Mouse (Mus musculus): ENCODE measurements around the gene Gm20498. TPM values are rescaled to one million over a fixed set of nuclear protein-coding genes. Genes with fewer than 3 reads are reported as not detected.
"Not testable (repeated sequence)": the region's sequence is repeated elsewhere in the genome, so short reads cannot be mapped to it uniquely, and the experiment has no call there.

Gm20498 gene
- polyA plus RNA-seq, 1 experiment: 21.3 TPM

DNA sequence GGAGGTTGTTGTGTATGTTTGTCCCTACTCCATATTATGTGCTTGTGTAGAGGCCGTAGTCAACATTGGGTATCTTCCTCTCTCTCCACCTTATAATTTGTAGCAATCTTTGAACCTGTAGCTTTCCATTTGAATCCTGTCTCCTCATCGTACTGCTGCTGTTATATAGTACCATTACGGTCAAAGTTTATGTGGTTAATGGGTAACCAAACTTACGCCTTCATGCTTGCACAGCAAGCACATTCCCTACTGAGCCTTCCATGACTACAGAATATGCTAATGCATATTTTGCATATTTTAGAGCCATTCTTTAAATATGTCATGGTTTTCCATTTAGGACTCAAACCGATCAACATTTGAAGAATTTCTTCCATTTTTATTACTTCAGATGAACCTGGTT lies 42.2 kb downstream of the Gm20498 start:
- 55% methylated on average over 5 of the region's 5 CpGs for WGBS
- DNase-seq: peak; percentile 58
- H3K4me3 ChIP-seq (ENCODE audit: insufficient read depth, low read depth, low read length): no peak overlapping the region
- no peaks in the 10 kb centered on the region for H3K27me3 ChIP-seq (replicated peaks; ENCODE audit: control insufficient read depth, insufficient read depth, low read length)
- H3K27ac ChIP-seq (ENCODE audit: insufficient read depth, low read depth, low read length): no peak overlapping the region
- H3K4me1 ChIP-seq (ENCODE audit: control insufficient read depth, insufficient read depth, low read length): no peaks in the 10 kb centered on the region
- no peaks in the 10 kb centered on the region for H3K36me3 ChIP-seq (ENCODE audit: control insufficient read depth, insufficient read depth, low read length)
- TF ChIP-seq POLR2A (IDR thresholded peaks at IDR 0.05; ENCODE audit: low read depth, low read length) (no peak), CTCF (conservative IDR thresholded peaks at IDR 0.05; ENCODE audit: insufficient read depth, insufficient read length, low read depth, low read length) (no peak)

DNA sequence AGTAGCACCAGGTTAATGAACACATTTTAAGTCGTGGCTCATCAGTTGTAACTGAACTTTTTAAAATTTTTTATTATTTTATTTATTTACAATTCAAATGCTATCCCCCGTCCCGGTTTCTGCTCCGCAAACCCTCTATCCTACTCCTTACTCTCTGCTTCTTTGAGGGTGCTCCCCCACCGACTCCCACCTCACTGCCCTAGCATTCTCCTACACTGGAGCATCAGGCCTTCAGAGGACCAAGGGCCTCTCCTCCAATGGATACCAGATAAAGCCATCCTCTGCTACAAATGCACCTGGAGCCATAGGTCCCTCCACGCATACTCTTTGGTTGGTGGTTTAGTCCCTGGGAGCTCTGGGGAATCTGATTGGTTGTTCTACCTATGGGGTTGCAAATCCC lies 47.4 kb downstream of the Gm20498 start:
- TF ChIP-seq CTCF (conservative IDR thresholded peaks at IDR 0.05; ENCODE audit: insufficient read depth, insufficient read length, low read depth, low read length): no peak
- TF ChIP-seq POLR2A (IDR thresholded peaks at IDR 0.05; ENCODE audit: low read depth, low read length): no peak
- DNase-seq: no peak
- Histone ChIP-seq H3K4me3 (ENCODE audit: insufficient read depth, low read depth, low read length) (peak overlapping the region; percentile 100; the same call in 1 of the 2 replicates), H3K4me1 (ENCODE audit: control insufficient read depth, insufficient read depth, low read length) (no peaks in the 10 kb centered on the region), H3K36me3 (ENCODE audit: control insufficient read depth, insufficient read depth, low read length) (no peaks in the 10 kb centered on the region), H3K27me3 (replicated peaks; ENCODE audit: control insufficient read depth, insufficient read depth, low read length) (no peaks in the 10 kb centered on the region), H3K27ac (ENCODE audit: insufficient read depth, low read depth, low read length) (peak overlapping the region; percentile 100; the same call in 1 of the 2 replicates)
- 47% methylated on average over 6 of the region's 6 CpGs for WGBS

DNA sequence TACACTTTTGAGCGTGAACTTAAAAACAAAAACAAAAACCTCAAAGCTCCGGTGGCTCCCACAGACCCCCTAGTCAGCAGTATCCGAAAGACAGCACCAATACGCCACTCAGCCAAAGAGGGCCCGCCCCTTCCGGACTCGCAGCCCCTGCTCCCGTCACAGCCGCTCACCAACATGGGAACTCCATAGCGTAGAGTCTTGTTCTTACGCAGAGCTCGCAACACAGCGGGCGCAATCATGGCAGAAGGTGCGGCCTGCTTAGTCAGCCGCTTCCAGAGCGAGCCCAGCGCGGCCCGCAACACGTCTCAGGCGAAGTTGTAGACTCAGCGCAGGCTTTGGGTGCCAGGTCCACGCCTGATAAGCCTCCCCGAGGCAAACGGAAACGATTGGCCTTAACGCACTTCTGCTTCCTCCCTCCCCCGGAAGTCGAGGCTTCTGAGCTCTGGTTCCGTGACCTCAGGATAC lies 47.9 kb downstream of the Gm20498 start, which contains the start of gene Cox16:
TSS of gene Cox16 (minus strand) at position 401 of the 465 bp plus-strand sequence.
- Histone ChIP-seq H3K4me1 (ENCODE audit: control insufficient read depth, insufficient read depth, low read length) (no peaks in the 10 kb centered on the region), H3K27me3 (replicated peaks; ENCODE audit: control insufficient read depth, insufficient read depth, low read length) (no peaks in the 10 kb centered on the region), H3K4me3 (ENCODE audit: insufficient read depth, low read depth, low read length) (peak within 1 kb of the TSS; percentile 100), H3K27ac (ENCODE audit: insufficient read depth, low read depth, low read length) (peak within 1 kb of the TSS; percentile 100), H3K36me3 (ENCODE audit: control insufficient read depth, insufficient read depth, low read length) (no peaks in the 10 kb centered on the region)
- TF ChIP-seq CTCF (conservative IDR thresholded peaks at IDR 0.05; ENCODE audit: insufficient read depth, insufficient read length, low read depth, low read length) (no peak), POLR2A (IDR thresholded peaks at IDR 0.05; ENCODE audit: low read depth, low read length) (peak; percentile 19)
- under 1% methylated on average over 31 of the region's 31 CpGs for WGBS
- peak; percentile 93 for DNase-seq

DNA sequence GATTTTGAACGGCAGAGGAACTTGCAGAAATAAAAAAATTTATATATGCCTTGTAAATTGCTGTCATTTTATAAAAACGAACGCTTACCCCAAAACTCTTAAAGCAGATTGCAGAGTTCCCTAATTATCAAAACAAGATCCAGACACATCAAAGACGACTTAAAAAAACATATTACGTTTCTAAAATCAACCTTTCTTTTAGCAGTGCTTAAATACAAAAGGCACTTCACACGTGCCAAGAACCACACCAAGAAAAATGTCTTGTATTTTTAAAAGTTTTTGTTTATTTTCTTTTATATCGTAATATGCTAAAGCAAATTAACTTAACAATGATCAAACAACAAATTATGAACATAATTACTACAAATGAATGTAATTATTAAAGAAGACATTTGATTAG lies 48.5 kb downstream of the Gm20498 start:
- Histone ChIP-seq H3K27me3 (replicated peaks; ENCODE audit: control insufficient read depth, insufficient read depth, low read length) (no peaks in the 10 kb centered on the region), H3K36me3 (ENCODE audit: control insufficient read depth, insufficient read depth, low read length) (no peaks in the 10 kb centered on the region), H3K27ac (ENCODE audit: insufficient read depth, low read depth, low read length) (peak overlapping the region; percentile 100; the same call in 1 of the 2 replicates), H3K4me1 (ENCODE audit: control insufficient read depth, insufficient read depth, low read length) (no peaks in the 10 kb centered on the region), H3K4me3 (ENCODE audit: insufficient read depth, low read depth, low read length) (peak overlapping the region; percentile 100)
- 1% methylated on average over 7 of the region's 7 CpGs for WGBS
- DNase-seq: no peak
- TF ChIP-seq POLR2A (IDR thresholded peaks at IDR 0.05; ENCODE audit: low read depth, low read length) (no peak), CTCF (conservative IDR thresholded peaks at IDR 0.05; ENCODE audit: insufficient read depth, insufficient read length, low read depth, low read length) (no peak)

DNA sequence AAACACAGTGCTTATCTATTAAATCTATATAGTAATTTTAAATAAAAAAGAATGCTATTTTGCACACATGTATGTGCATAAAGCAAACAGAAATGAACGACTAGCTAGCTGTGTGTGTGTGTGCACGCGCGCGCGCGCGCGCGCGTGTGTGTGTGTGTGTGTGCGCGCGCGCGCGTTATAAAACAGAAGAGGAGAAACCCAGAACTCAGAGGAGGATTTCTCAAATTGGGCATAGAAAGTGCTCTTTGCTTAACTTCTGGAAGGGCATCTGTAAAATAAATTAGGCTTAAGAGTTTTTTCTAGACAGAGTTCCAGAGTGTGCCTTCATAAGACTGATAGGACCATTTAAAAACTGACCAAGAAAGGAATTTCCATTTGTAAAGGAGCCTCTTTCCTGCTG lies 49.0 kb downstream of the Gm20498 start:
- TF ChIP-seq POLR2A (IDR thresholded peaks at IDR 0.05; ENCODE audit: low read depth, low read length): no peak
- TF ChIP-seq CTCF (conservative IDR thresholded peaks at IDR 0.05; ENCODE audit: insufficient read depth, insufficient read length, low read depth, low read length): no peak
- 34% methylated on average over 17 of the region's 17 CpGs for WGBS
- no peaks in the 10 kb centered on the region for H3K27me3 ChIP-seq (replicated peaks; ENCODE audit: control insufficient read depth, insufficient read depth, low read length)
- no peaks in the 10 kb centered on the region for H3K4me1 ChIP-seq (ENCODE audit: control insufficient read depth, insufficient read depth, low read length)
- H3K4me3 ChIP-seq (ENCODE audit: insufficient read depth, low read depth, low read length): peak overlapping the region; percentile 22; the same call in 1 of the 2 replicates
- no peak overlapping the region for H3K27ac ChIP-seq (ENCODE audit: insufficient read depth, low read depth, low read length)
- no peaks in the 10 kb centered on the region for H3K36me3 ChIP-seq (ENCODE audit: control insufficient read depth, insufficient read depth, low read length)
- DNase-seq: peak; percentile 10

DNA sequence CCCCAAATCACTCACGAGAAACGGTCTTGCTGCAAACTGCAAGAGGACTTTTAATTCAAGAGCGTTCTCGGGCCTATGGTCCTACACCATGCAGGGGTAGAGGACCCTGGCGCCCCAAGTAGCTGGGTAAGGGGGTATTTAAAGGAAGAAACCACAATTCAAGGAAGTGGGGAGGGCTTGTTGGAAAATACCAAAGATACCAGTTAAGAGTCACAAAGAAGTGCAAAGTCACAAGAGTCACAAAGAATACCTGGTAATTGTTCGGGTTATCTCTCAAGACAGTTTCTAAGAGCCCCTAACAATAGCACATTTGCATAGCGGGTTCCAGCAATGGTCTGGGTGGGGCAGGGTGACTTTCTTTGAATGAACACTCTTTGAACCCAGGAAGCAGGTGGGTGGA lies 73.7 kb downstream of the Gm20498 start:
- 99% methylated on average over 7 of the region's 7 CpGs for WGBS
- not testable (repeated sequence) for H3K4me3 ChIP-seq (ENCODE audit: insufficient read depth, low read depth, low read length); H3K36me3 ChIP-seq (ENCODE audit: control insufficient read depth, insufficient read depth, low read length); H3K27ac ChIP-seq (ENCODE audit: insufficient read depth, low read depth, low read length); DNase-seq; H3K27me3 ChIP-seq (replicated peaks; ENCODE audit: control insufficient read depth, insufficient read depth, low read length); H3K4me1 ChIP-seq (ENCODE audit: control insufficient read depth, insufficient read depth, low read length)

DNA sequence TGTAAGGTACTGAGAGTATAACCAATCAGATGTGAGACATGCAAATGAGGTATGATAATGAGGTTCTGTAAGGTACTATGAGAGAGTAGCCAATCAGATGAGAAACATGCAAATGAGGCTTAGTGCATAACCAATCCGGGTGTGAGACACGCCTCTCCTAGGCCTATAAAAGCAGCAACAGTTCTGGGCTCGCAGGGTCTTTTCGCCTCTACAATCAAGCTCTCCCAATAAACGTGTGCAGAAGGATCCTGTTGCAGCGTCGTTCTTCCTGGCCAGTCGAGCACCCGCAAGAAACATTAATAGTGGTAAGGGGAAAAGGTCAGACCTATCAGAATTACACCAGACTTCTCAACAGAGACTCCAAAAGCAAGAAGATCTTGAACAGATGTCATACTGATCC lies 93.7 kb downstream of the Gm20498 start:
- H3K36me3 ChIP-seq (ENCODE audit: control insufficient read depth, insufficient read depth, low read length); H3K4me3 ChIP-seq (ENCODE audit: insufficient read depth, low read depth, low read length); H3K4me1 ChIP-seq (ENCODE audit: control insufficient read depth, insufficient read depth, low read length); H3K27ac ChIP-seq (ENCODE audit: insufficient read depth, low read depth, low read length); H3K27me3 ChIP-seq (replicated peaks; ENCODE audit: control insufficient read depth, insufficient read depth, low read length); DNase-seq: not testable (repeated sequence)
- 87% methylated on average over 9 of the region's 9 CpGs for WGBS

DNA sequence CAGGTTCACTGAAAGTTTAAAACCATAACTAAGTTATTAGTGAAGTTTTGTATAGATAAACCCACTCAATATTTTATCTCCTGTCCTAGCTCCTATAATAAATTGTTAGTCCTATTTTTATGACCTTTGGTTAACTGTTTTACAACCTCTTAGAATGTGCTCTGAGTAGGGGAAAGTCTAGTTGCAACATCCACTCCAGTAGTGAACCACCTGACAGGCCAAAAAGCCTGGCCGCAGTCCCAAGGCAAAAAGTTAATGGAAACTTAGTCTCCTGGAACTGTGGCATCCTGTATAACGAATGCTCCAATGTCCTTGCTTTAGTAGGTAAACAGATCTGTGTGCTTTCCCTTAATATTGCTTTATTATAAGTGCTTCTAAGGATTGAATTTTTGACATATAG lies 97.9 kb downstream of the Gm20498 start:
- WGBS: 57% methylated on average over 2 of the region's 2 CpGs
- H3K4me3 ChIP-seq (ENCODE audit: insufficient read depth, low read depth, low read length); H3K36me3 ChIP-seq (ENCODE audit: control insufficient read depth, insufficient read depth, low read length); H3K4me1 ChIP-seq (ENCODE audit: control insufficient read depth, insufficient read depth, low read length); H3K27ac ChIP-seq (ENCODE audit: insufficient read depth, low read depth, low read length); H3K27me3 ChIP-seq (replicated peaks; ENCODE audit: control insufficient read depth, insufficient read depth, low read length): not testable (repeated sequence)
- DNase-seq: peak; percentile 80

Measured in kidney, adult 2 months (tissue).